In genomic region chr12:49391305-49392040, GRCm38 (mm10) we compare ENCODE assay signal across 7 mouse cellular contexts. TPM values are rescaled to one million over a fixed set of nuclear protein-coding genes. Genes with fewer than 3 reads are reported as not detected.
DNase-seq lines count a peak whose midpoint lies in the region; ATAC-seq and TF ChIP-seq lines count a peak whose summit lies in the region.

No protein-coding gene starts in this region.

- H3K4me1 ChIP-seq in ES-Bruce4 (ENCODE audit: control insufficient read depth, insufficient read depth, low read length) (no peaks in the 10 kb centered on the region), G1E (ENCODE audit: insufficient read depth, low read depth, low read length) (no peaks in the 10 kb centered on the region)
- H3K4me1 ChIP-seq in forebrain, embryonic 14.5 days (ENCODE audit: control insufficient read depth, insufficient read depth, low read length) = no peaks in the 10 kb centered on the region
- H3K4me1 ChIP-seq in limb, embryonic 14.5 days (ENCODE audit: control insufficient read depth, insufficient read depth, low read length) = no peaks in the 10 kb centered on the region

- no peak for TF ChIP-seq POLR2A in ES-Bruce4 (IDR thresholded peaks at IDR 0.05; ENCODE audit: insufficient read depth, low read length)
- TF ChIP-seq POLR2A in limb, embryonic 14.5 days (IDR thresholded peaks at IDR 0.05; ENCODE audit: borderline replicate concordance, extremely low read depth, insufficient read depth, insufficient read length) = no peak

- TF ChIP-seq EP300 in ES-Bruce4 (IDR thresholded peaks at IDR 0.05; ENCODE audit: insufficient read depth, low read depth, low read length) = no peak

- H3K9ac ChIP-seq in ES-Bruce4 (ENCODE audit: low read depth, poor library complexity, severe bottlenecking) = no peak overlapping the region
- H3K9ac ChIP-seq in forebrain, embryonic 14.5 days (ENCODE audit: low read length) = peak overlapping the region; percentile 96
- no peak overlapping the region for H3K9ac ChIP-seq in limb, embryonic 14.5 days (ENCODE audit: low read depth, low read length, severe bottlenecking)

- TF ChIP-seq CTCF in ES-Bruce4 (IDR thresholded peaks at IDR 0.05; ENCODE audit: low read depth, low read length) (peak; percentile 63), G1E (IDR thresholded peaks at IDR 0.05; ENCODE audit: low read depth, low read length) (no peak)

- H3K4me3 ChIP-seq in ES-Bruce4 (ENCODE audit: low read depth, low read length) (peak overlapping the region; percentile 61), G1E (ENCODE audit: low read depth, low read length) (peak overlapping the region; percentile 11; the same call in 1 of the 2 replicates)
- peak overlapping the region; percentile 56 for H3K4me3 ChIP-seq in forebrain, embryonic 14.5 days (ENCODE audit: low read depth, low read length)
- peak overlapping the region; percentile 2; the same call in 1 of the 2 replicates for H3K4me3 ChIP-seq in limb, embryonic 14.5 days (replicated peaks; ENCODE audit: low read length)

- under 1% methylated on average over 42 of the region's 42 CpGs for WGBS in forebrain, embryonic 14.5 days
- WGBS in limb, embryonic 14.5 days = under 1% methylated on average over 41 of the region's 42 CpGs

- H3K9me3 ChIP-seq in ES-Bruce4 (replicated peaks; ENCODE audit: control insufficient read depth, insufficient read depth, low read length, poor library complexity, severe bottlenecking) = no peaks in the 10 kb centered on the region
- peaks cover 14% of the 10 kb centered on the region for H3K9me3 ChIP-seq in G1E (replicated peaks)
- no peaks in the 10 kb centered on the region for H3K9me3 ChIP-seq in forebrain, embryonic 14.5 days (replicated peaks; ENCODE audit: control insufficient read depth, low read length)
- no peaks in the 10 kb centered on the region for H3K9me3 ChIP-seq in limb, embryonic 14.5 days (ENCODE audit: control insufficient read depth, low read length)

- H3K27ac ChIP-seq in ES-Bruce4 (ENCODE audit: insufficient read depth, low read length) = no peak overlapping the region
- peak overlapping the region; percentile 98 for H3K27ac ChIP-seq in forebrain, embryonic 14.5 days (ENCODE audit: low read depth, low read length)
- H3K27ac ChIP-seq in limb, embryonic 14.5 days (replicated peaks; ENCODE audit: low read depth, low read length) = no peak overlapping the region

- peak overlapping the region; percentile 76 for H3K4me2 ChIP-seq in forebrain, embryonic 14.5 days (ENCODE audit: low read length)
- H3K4me2 ChIP-seq in limb, embryonic 14.5 days (replicated peaks; ENCODE audit: low read depth, low read length, severe bottlenecking) = peak overlapping the region; percentile 16; the same call in 1 of the 2 replicates

- peaks cover 14% of the 10 kb centered on the region; the same call in 1 of the 2 replicates for H3K27me3 ChIP-seq in ES-Bruce4 (ENCODE audit: control insufficient read depth, insufficient read depth, low read length, poor library complexity, severe bottlenecking)
- H3K27me3 ChIP-seq in G1E (ENCODE audit: insufficient read depth, low read length) = peaks cover 10% of the 10 kb centered on the region
- H3K27me3 ChIP-seq in forebrain, embryonic 14.5 days (replicated peaks; ENCODE audit: control insufficient read depth, insufficient read depth, low read length) = peaks cover 3% of the 10 kb centered on the region; the same call in 1 of the 2 replicates
- peaks cover 80% of the 10 kb centered on the region for H3K27me3 ChIP-seq in limb, embryonic 14.5 days (ENCODE audit: control insufficient read depth, insufficient read depth, low read length)

- DNase-seq in G1E (ENCODE audit: low spot score) = no peak
- peak; percentile 88 for DNase-seq in forebrain, embryonic 14.5 days (ENCODE audit: low spot score)
- peak; percentile 56 for DNase-seq in kidney, adult 11 months
- peak; percentile 65 for DNase-seq in limb, embryonic 14.5 days (ENCODE audit: low spot score)
- peak; percentile 89 for DNase-seq in retina, postnatal 1 day
- no peak for DNase-seq in ovary, adult 18-20 months (ENCODE audit: low spot score)

- H3K36me3 ChIP-seq in ES-Bruce4 (ENCODE audit: control insufficient read depth, insufficient read depth, low read length, poor library complexity, severe bottlenecking) (no peaks in the 10 kb centered on the region), G1E (replicated peaks) (no peaks in the 10 kb centered on the region)
- peaks cover 31% of the 10 kb centered on the region for H3K36me3 ChIP-seq in forebrain, embryonic 14.5 days (ENCODE audit: control insufficient read depth, insufficient read depth, low read length)
- H3K36me3 ChIP-seq in limb, embryonic 14.5 days (ENCODE audit: control insufficient read depth, insufficient read depth, low read length) = no peaks in the 10 kb centered on the region

- ATAC-seq in G1E (ENCODE audit: extremely low read depth, insufficient number of reproducible peaks, low FRiP score, poor library complexity, severe bottlenecking) = no peak
- ATAC-seq in forebrain, embryonic 14.5 days = peak; percentile 72
- peak; percentile 79 for ATAC-seq in limb, embryonic 14.5 days (ENCODE audit: low FRiP score, low read depth)

RNA-seq across cellular contexts. Expression of gene Gm43517, which starts 6.5 kb away (rescaled TPM):
- not detected in 2 replicates for polyA plus RNA-seq in ES-Bruce4 (2011; ENCODE audit: insufficient read depth, insufficient read length, low read depth, missing spikeins)
- total RNA-seq in G1E (2014; fragmentation: Nextera tagmentation) = not detected in 2 replicates
- 0.06 and 0.16 TPM in 2 replicates for total RNA-seq in G1E (2017)
- not detected in 2 replicates for polyA plus RNA-seq in G1E (2012)
- 2.2 and 3.6 TPM in 2 replicates for polyA plus RNA-seq in forebrain, embryonic 14.5 days (2014; fragmentation: Nextera tagmentation; extraction: Ambion mirVana)
- polyA plus RNA-seq in limb, embryonic 14.5 days (2012; rRNA removed) = 0.04 TPM in 1 of 2 replicates, not detected in the other
- polyA plus RNA-seq in limb, embryonic 14.5 days (2014; fragmentation: Nextera tagmentation; extraction: Ambion mirVana) = not detected in 2 replicates

RNA-seq across cellular contexts. Expression of gene Foxg1, which starts 9.0 kb away (rescaled TPM):
- polyA plus RNA-seq in ES-Bruce4 (2011; ENCODE audit: insufficient read depth, insufficient read length, low read depth, missing spikeins) = 0.44 and 0.49 TPM in 2 replicates
- 0.53 TPM in 1 of 2 replicates, not detected in the other for total RNA-seq in G1E (2014; fragmentation: Nextera tagmentation)
- total RNA-seq in G1E (2017) = not detected in 2 replicates
- polyA plus RNA-seq in G1E (2012) = not detected in 2 replicates
- polyA plus RNA-seq in forebrain, embryonic 14.5 days (2014; fragmentation: Nextera tagmentation; extraction: Ambion mirVana) = 72.6 and 77.7 TPM in 2 replicates
- 0.12 and 1.2 TPM in 2 replicates for polyA plus RNA-seq in limb, embryonic 14.5 days (2012; rRNA removed)
- not detected in 2 replicates for polyA plus RNA-seq in limb, embryonic 14.5 days (2014; fragmentation: Nextera tagmentation; extraction: Ambion mirVana)

Comparison
In these comparisons a context has a peak if more than half of its experiments do, and no peak if none do; other contexts are left out.
1. H3K4me3 ChIP-seq: peak in every context shown above with its lines; median percentile 61 in ES-Bruce4; 56 in forebrain, embryonic 14.5 days; 11 in G1E; 2 in limb, embryonic 14.5 days.
2. DNase-seq: peak in forebrain, embryonic 14.5 days (single experiment), kidney, adult 11 months (single experiment), limb, embryonic 14.5 days (single experiment) and retina, postnatal 1 day (single experiment); none in G1E (single experiment) and ovary, adult 18-20 months (single experiment).
3. RNA of gene Foxg1, which starts 9.0 kb away (polyA plus RNA-seq): 72.6 to 77.7 TPM in forebrain, embryonic 14.5 days; 0.12 to 1.2 TPM in limb, embryonic 14.5 days, 0.44 to 0.49 TPM in ES-Bruce4 and not detected in G1E; every median in the first group is over 10 times any median in the second.